13 mouse cellular contexts compared by ENCODE assay signal in genomic region chr12:52893656-52894405, GRCm38 (mm10).
DNase-seq lines count a peak whose midpoint lies in the region; ATAC-seq and TF ChIP-seq lines count a peak whose summit lies in the region.
"Had no signal": no experiment of that assay in that cellular context is flagged by ENCODE, and none has a peak within 500 bp of the region (broad histone marks: within the 10 kb centered on the region; RNA-seq: fewer than 3 reads in every experiment).

No protein-coding gene starts in this region.

- no peak; the same call in 1 of the 2 replicates for ATAC-seq in heart, embryonic 12.5 days (ENCODE audit: insufficient number of reproducible peaks, low FRiP score)
- ATAC-seq in lung, embryonic 14.5 days (ENCODE audit: insufficient read depth): no peak
- ATAC-seq: intestine, embryonic 15.5 days had no signal

- peaks cover 16% of the 10 kb centered on the region for H3K4me1 ChIP-seq in heart, embryonic 12.5 days (replicated peaks)
- H3K4me1 ChIP-seq in lung, embryonic 14.5 days (ENCODE audit: insufficient read depth): 0 out of 2 replicates have a peak, but pooled peaks cover 3% of the 10 kb centered on the region
- H3K4me1 ChIP-seq: intestine, embryonic 15.5 days; limb, embryonic 15.5 days; megakaryocyte, embryonic 14.5 days had no signal

- no peak overlapping the region for H3K9ac ChIP-seq in heart, embryonic 12.5 days
- no peak overlapping the region for H3K9ac ChIP-seq in lung, embryonic 14.5 days
- H3K9ac ChIP-seq: intestine, embryonic 15.5 days; limb, embryonic 15.5 days had no signal

- H3K27ac ChIP-seq in heart, embryonic 12.5 days (ENCODE audit: poor library complexity, severe bottlenecking): no peak overlapping the region
- 0 out of 2 replicates have a peak overlapping the region, but pooled peaks have one; percentile 15 for H3K27ac ChIP-seq in lung, embryonic 14.5 days (ENCODE audit: low read depth)
- H3K27ac ChIP-seq: intestine, embryonic 15.5 days; limb, embryonic 15.5 days had no signal

- H3K9me3 ChIP-seq in heart, embryonic 12.5 days (replicated peaks): no peaks in the 10 kb centered on the region
- H3K9me3 ChIP-seq in lung, embryonic 14.5 days (ENCODE audit: low read depth, low read length): no peaks in the 10 kb centered on the region
- H3K9me3 ChIP-seq: intestine, embryonic 15.5 days; limb, embryonic 15.5 days; megakaryocyte, embryonic 14.5 days had no signal

- H3K4me3 ChIP-seq in heart, embryonic 12.5 days: no peak overlapping the region
- H3K4me3 ChIP-seq in lung, embryonic 14.5 days (ENCODE audit: low read depth, low read length): no peak overlapping the region
- H3K4me3 ChIP-seq: intestine, embryonic 15.5 days; limb, embryonic 15.5 days; megakaryocyte, embryonic 14.5 days had no signal

- TF ChIP-seq CTCF in lung, embryonic 14.5 days (IDR thresholded peaks at IDR 0.05; ENCODE audit: low read depth): no peak

- H3K36me3 ChIP-seq in heart, embryonic 12.5 days: no peaks in the 10 kb centered on the region; the same call in 1 of the 2 replicates
- H3K36me3 ChIP-seq in lung, embryonic 14.5 days (ENCODE audit: insufficient read depth): no peaks in the 10 kb centered on the region
- H3K36me3 ChIP-seq: intestine, embryonic 15.5 days; limb, embryonic 15.5 days had no signal

- no peak overlapping the region for H3K4me2 ChIP-seq in heart, embryonic 12.5 days
- no peak overlapping the region for H3K4me2 ChIP-seq in lung, embryonic 14.5 days
- H3K4me2 ChIP-seq: intestine, embryonic 15.5 days; limb, embryonic 15.5 days had no signal

- WGBS in heart, embryonic 12.5 days: 63% methylated on average over 11 of the region's 11 CpGs
- 55% methylated on average over 11 of the region's 11 CpGs for WGBS in lung, embryonic 14.5 days

- no peaks in the 10 kb centered on the region for H3K27me3 ChIP-seq in heart, embryonic 12.5 days (replicated peaks)
- no peaks in the 10 kb centered on the region for H3K27me3 ChIP-seq in lung, embryonic 14.5 days (ENCODE audit: insufficient read depth, low read length)
- H3K27me3 ChIP-seq: intestine, embryonic 15.5 days; limb, embryonic 15.5 days; megakaryocyte, embryonic 14.5 days had no signal

- peak; percentile 98 for DNase-seq in heart, adult 11 months
- DNase-seq in lung, embryonic 14.5 days: peak; percentile 39
- no peak for DNase-seq in lung, postnatal 14 days
- DNase-seq in fibroblast of lung, adult 2 months (ENCODE audit: low read depth): peak; percentile 59
- DNase-seq in lung, postnatal 10 days: peak; percentile 46
- no peak for DNase-seq in left cerebral cortex, adult 18-20 months (ENCODE audit: low spot score in 2 of 2)
- no peak for DNase-seq in left cerebral cortex, adult 11 months (ENCODE audit: low spot score)
- DNase-seq: layer of hippocampus, adult 9-11 months; thymus, adult 2 months had no signal

Comparison
In these comparisons a context has a peak if more than half of its experiments do, and no peak if none do; other contexts are left out.
1. DNase-seq: peak in heart, adult 11 months (single experiment), lung, embryonic 14.5 days (single experiment), fibroblast of lung, adult 2 months (single experiment) and lung, postnatal 10 days (single experiment); none in lung, postnatal 14 days (single experiment), left cerebral cortex, adult 18-20 months (0 of 2) and left cerebral cortex, adult 11 months (single experiment).